Mouse (Mus musculus) hindbrain, embryonic 11.5 days (tissue): ENCODE results near the gene Amfr. TPM values are rescaled to one million over a fixed set of nuclear protein-coding genes. Genes with fewer than 3 reads are reported as not detected.

Source experiments
- ATAC-seq: fragments of 200-750 bp; cut with Nextera tagmentation; 2 replicates; pipeline ENCODE4 v1.8.0; 2017; ENCODE audit warnings: mild to moderate bottlenecking, moderate TSS enrichment, moderate library complexity; ENCODE audit not compliant: low FRiP score
- DNase-seq: peaks from one replicate; pipeline ENCODE4 v3.0.0-alpha.2; 2015; ENCODE audit warnings: low spot score
- H3K27ac ChIP-seq: fragments of 300-500 bp; sonication (generic); 2 replicates; pipeline ENCODE4 v1.5.1; 2014; ENCODE audit warnings: mild to moderate bottlenecking, low read depth, low read length
- H3K27me3 ChIP-seq: fragments of 300-500 bp; sonication (generic); 2 replicates; pipeline ENCODE4 v1.6.1; 2014; ENCODE audit warnings: mild to moderate bottlenecking, low read length, moderate library complexity, mixed read lengths; ENCODE audit not compliant: control insufficient read depth, insufficient read depth
- H3K36me3 ChIP-seq: fragments of 300-500 bp; sonication (generic); 2 replicates; pipeline ENCODE4 v1.6.1; 2014; ENCODE audit warnings: mild to moderate bottlenecking, low read length, moderate library complexity, mixed read lengths; ENCODE audit not compliant: control insufficient read depth, insufficient read depth
- H3K4me1 ChIP-seq: fragments of 300-500 bp; sonication (generic); replicated peaks from 2 replicates; pipeline ENCODE4 v1.6.1; 2014; ENCODE audit warnings: low read length, mixed read lengths; ENCODE audit not compliant: control insufficient read depth, insufficient read depth
- H3K4me2 ChIP-seq: fragments of 300-500 bp; sonication (generic); replicated peaks from 2 replicates; pipeline ENCODE4 v1.6.1; 2014; ENCODE audit warnings: mild to moderate bottlenecking, low read depth, low read length
- H3K4me3 ChIP-seq: fragments of 300-500 bp; sonication (generic); 2 replicates; pipeline ENCODE4 v1.5.1; 2014; ENCODE audit warnings: low read depth, low read length
- H3K9ac ChIP-seq: fragments of 300-500 bp; sonication (generic); 2 replicates; pipeline ENCODE4 v1.6.1; 2014; ENCODE audit warnings: low read depth, low read length
- H3K9me3 ChIP-seq: fragments of 300-500 bp; sonication (generic); 2 replicates; pipeline ENCODE4 v1.6.1; 2016; ENCODE audit warnings: low read length; ENCODE audit not compliant: control insufficient read depth
- WGBS: fragments of 180-500 bp; shearing (Covaris S2); extraction: QIAGEN DNeasy Blood & Tissue Kit; methylation state at CpG from one replicate; pipeline ENCODE4 v1.1.7; 2014; 5-methylcytosine and 5-hydroxymethylcytosine counted together
- polyA plus RNA-seq: library from polyadenylated mRNA; unstranded; fragments of >200 nt; fragmentation: Nextera tagmentation; extraction: Ambion mirVana; gene quantifications from 2 replicates; pipeline ENCODE4 v1.2.1, GENCODE M21; 2014

Gene Amfr
- polyA plus RNA-seq, 1 experiment from 2014 or later, result 49.3 TPM

DNA sequence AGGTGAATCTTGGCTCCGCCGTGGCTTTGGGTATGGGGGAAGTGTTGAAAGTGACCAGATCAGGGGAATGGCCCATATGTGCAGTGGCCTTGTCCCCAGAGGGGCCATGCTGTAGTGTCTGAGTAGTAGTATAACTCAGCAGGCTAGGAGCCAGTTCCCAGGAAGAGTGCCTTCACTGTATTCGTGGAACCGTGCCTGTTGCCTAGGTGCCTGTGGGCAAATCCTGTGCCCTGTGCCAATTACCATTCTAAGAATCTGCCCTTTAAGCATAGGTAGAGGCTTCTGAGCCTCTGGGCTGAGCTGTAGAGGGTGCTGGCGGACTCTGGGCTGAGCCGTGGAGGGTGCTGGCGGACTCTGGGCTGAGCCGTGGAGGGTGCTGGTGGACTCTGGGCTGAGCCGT lies 54.2 kb downstream of the Amfr start:
- H3K4me1 ChIP-seq, result no peaks in the 10 kb centered on the region
- no peak overlapping the region for H3K4me2 ChIP-seq
- WGBS, result 93% methylated on average over 9 of the region's 9 CpGs
- no peaks in the 10 kb centered on the region for H3K27me3 ChIP-seq
- no peak overlapping the region for H3K4me3 ChIP-seq
- no peaks in the 10 kb centered on the region; the same call in 1 of the 2 replicates for H3K36me3 ChIP-seq
- no peaks in the 10 kb centered on the region for H3K9me3 ChIP-seq
- DNase-seq, result no peak
- no peak for ATAC-seq
- no peak overlapping the region for H3K9ac ChIP-seq
- no peak overlapping the region for H3K27ac ChIP-seq

DNA sequence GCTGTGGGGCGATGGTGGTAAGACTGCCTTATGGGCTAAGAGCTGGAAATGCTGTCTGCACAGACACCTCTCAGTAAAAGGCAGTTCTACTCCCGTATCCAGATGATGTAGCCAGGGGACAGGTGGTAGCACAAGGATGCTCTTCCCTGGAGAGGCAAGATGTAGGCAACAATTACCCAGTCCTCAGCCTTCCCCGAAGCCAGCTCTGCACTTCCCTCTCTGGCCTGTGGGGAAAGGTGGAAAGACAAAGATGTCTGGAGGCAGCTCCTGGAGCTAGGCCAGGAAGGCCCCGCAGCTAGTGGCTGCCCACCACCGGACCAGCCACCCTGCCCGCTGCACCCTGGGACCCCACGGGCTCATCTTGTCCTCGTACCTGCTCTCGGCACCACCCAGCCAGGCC lies 60.1 kb downstream of the Amfr start:
- Histone ChIP-seq H3K9ac (no peak overlapping the region), H3K4me2 (no peak overlapping the region), H3K4me3 (no peak overlapping the region), H3K36me3 (peaks cover 2% of the 10 kb centered on the region; the same call in 1 of the 2 replicates), H3K9me3 (no peaks in the 10 kb centered on the region), H3K4me1 (no peaks in the 10 kb centered on the region), H3K27ac (no peak overlapping the region), H3K27me3 (no peaks in the 10 kb centered on the region)
- DNase-seq (no peak), ATAC-seq (no peak)
- 83% methylated on average over 9 of the region's 9 CpGs for WGBS

GRCm38 (mm10) chr8:93950133-93950532 lies 62.5 kb downstream of the Amfr start:
- Histone ChIP-seq H3K9me3 (no peaks in the 10 kb centered on the region), H3K27me3 (no peaks in the 10 kb centered on the region), H3K4me2 (no peak overlapping the region), H3K4me3 (no peak overlapping the region), H3K4me1 (no peaks in the 10 kb centered on the region), H3K27ac (no peak overlapping the region), H3K9ac (no peak overlapping the region), H3K36me3 (0 out of 2 replicates have a peak, but pooled peaks cover 2% of the 10 kb centered on the region)
- DNase-seq (no peak), ATAC-seq (no peak)
- 86% methylated on average over 14 of the region's 14 CpGs for WGBS

GRCm38 (mm10) chr8:93946397-93946796 lies 66.2 kb downstream of the Amfr start:
- Histone ChIP-seq H3K36me3 (0 out of 2 replicates have a peak, but pooled peaks cover 2% of the 10 kb centered on the region), H3K4me2 (no peak overlapping the region), H3K27ac (no peak overlapping the region), H3K9ac (no peak overlapping the region), H3K4me3 (no peak overlapping the region), H3K27me3 (no peaks in the 10 kb centered on the region), H3K4me1 (no peaks in the 10 kb centered on the region), H3K9me3 (no peaks in the 10 kb centered on the region)
- WGBS, result 100% methylated on average over 1 of the region's 1 CpGs
- DNase-seq (no peak), ATAC-seq (no peak)

DNA sequence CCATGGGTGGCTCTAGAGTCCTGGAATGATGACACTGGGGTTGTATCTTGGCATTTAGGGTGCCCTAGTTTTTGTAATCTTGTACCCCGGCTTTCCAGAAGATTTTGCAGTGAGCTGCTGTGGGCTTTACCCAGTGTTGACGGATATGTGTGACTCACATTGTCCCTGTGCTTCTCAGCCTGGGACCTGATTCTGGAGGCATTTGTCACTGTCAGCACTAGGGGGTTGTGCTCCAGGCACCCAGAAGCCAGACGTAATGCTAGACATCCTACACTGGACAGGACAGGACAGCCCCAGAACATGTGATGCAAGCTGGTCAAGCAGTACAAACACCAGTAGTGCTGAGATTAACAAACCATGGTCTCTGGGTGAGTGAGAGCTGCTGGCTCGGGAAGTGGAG lies 66.9 kb downstream of the Amfr start:
- H3K27ac ChIP-seq, result no peak overlapping the region
- H3K36me3 ChIP-seq, result 0 out of 2 replicates have a peak, but pooled peaks cover 2% of the 10 kb centered on the region
- no peak for DNase-seq
- H3K4me2 ChIP-seq, result no peak overlapping the region
- no peak for ATAC-seq
- H3K4me3 ChIP-seq, result no peak overlapping the region
- no peaks in the 10 kb centered on the region for H3K9me3 ChIP-seq
- H3K27me3 ChIP-seq, result no peaks in the 10 kb centered on the region
- H3K4me1 ChIP-seq, result no peaks in the 10 kb centered on the region
- WGBS, result 68% methylated on average over 4 of the region's 4 CpGs
- no peak overlapping the region for H3K9ac ChIP-seq

GRCm38 (mm10) chr8:93941636-93942054 lies 71.0 kb downstream of the Amfr start:
- Histone ChIP-seq H3K27ac (no peak overlapping the region), H3K4me3 (no peak overlapping the region), H3K4me2 (no peak overlapping the region), H3K36me3 (no peaks in the 10 kb centered on the region), H3K4me1 (no peaks in the 10 kb centered on the region), H3K27me3 (no peaks in the 10 kb centered on the region), H3K9ac (no peak overlapping the region), H3K9me3 (no peaks in the 10 kb centered on the region)
- WGBS, result 82% methylated on average over 4 of the region's 4 CpGs
- ATAC-seq (no peak), DNase-seq (no peak)

DNA sequence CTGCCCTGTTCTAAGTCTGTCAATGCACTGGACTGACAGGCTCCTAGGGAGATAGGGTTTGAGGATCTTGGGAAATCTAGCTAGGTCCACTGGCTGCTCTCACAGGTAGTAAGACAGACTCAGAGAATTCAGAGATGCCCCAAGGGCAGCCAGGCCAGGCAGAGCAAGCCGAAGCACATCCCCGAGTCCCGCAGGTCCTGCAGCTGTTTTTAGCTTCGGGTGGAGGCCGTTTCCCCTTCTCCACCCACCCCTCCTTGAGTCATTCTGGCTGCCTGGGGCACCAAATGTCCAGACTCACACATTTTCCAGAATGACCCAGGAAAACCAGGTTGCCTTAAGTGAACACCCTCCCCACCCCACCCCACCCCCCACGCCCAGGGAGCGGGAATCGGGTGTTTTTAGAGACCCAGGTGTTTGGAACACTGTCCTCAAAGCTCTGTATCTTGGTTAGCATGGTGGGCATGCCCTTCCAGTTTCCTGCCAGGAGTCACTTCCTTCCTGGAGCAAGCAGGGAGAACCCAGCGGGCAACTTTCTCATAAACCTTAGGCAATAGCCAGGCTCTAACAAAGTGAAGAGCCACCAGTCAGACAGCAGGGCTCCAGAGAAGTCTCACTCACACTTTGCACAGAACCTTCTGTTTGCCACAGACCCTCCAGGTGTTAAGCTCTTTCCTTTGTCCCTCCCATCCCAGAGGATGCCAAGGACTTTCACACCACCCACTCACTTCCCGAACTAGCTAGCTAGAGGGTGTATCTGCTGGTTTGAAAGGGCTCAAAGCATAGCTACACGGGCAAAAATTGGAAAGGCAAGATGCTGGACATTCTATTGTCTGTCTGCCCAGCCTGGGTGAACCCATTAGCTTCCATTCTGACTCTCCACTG lies 71.9 kb downstream of the Amfr start:
- Histone ChIP-seq H3K27me3 (no peaks in the 10 kb centered on the region), H3K36me3 (no peaks in the 10 kb centered on the region), H3K4me3 (no peak overlapping the region), H3K27ac (no peak overlapping the region), H3K4me1 (no peaks in the 10 kb centered on the region), H3K9me3 (no peaks in the 10 kb centered on the region), H3K9ac (no peak overlapping the region), H3K4me2 (no peak overlapping the region)
- ATAC-seq (no peak), DNase-seq (no peak)
- 70% methylated on average over 11 of the region's 11 CpGs for WGBS

DNA sequence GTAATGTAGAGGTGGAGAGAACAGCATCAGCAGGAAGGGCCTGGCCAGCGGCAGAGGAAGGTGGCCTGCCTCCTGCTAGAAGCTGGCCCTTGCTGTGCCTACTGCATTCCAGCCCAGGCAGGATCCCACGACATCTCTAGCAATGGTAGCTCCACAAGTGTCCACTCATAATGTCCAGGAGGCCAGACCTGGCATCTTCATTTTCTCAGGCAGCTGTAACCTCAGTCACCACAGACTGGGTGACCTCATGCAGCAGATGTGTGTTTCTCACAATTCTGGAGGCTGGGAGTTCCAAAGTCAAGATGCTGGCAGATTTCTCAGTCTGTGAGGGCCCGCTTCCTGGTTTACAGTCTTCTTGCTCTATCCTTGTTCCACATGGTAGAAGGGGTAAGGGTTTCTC lies 74.4 kb downstream of the Amfr start:
- WGBS, result 88% methylated on average over 3 of the region's 3 CpGs
- Histone ChIP-seq H3K36me3 (no peaks in the 10 kb centered on the region), H3K4me2 (no peak overlapping the region), H3K9me3 (no peaks in the 10 kb centered on the region), H3K27ac (no peak overlapping the region), H3K4me3 (no peak overlapping the region), H3K4me1 (no peaks in the 10 kb centered on the region), H3K27me3 (no peaks in the 10 kb centered on the region), H3K9ac (no peak overlapping the region)
- DNase-seq (no peak), ATAC-seq (no peak)

DNA sequence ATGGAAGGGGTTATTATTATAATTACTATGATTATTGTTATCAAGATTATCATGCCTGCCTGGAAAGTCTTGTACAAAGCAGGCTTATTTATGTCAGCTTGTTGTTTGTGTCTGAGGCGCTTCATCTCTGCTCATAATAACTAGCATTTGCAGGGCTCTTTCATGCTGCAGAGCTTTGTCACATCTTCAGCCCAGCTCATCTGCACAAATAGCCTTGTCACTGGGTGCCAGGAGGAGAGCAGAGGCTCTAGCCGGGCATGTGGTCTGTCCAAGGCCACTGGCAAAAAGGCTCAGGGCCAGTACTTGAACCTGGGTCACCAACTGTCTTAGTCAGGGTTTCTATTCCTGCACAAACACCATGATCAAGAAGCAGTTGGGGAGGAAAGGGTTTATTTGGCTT lies 79.4 kb downstream of the Amfr start:
- no peak overlapping the region for H3K4me3 ChIP-seq
- no peak overlapping the region for H3K4me2 ChIP-seq
- H3K27ac ChIP-seq, result no peak overlapping the region
- no peaks in the 10 kb centered on the region for H3K9me3 ChIP-seq
- DNase-seq, result no peak
- H3K36me3 ChIP-seq, result no peaks in the 10 kb centered on the region
- no peaks in the 10 kb centered on the region for H3K4me1 ChIP-seq
- 91% methylated on average over 2 of the region's 2 CpGs for WGBS
- H3K9ac ChIP-seq, result no peak overlapping the region
- H3K27me3 ChIP-seq, result no peaks in the 10 kb centered on the region
- no peak for ATAC-seq
